Mouse (Mus musculus): ENCODE results near the gene F12.

- no peak for TF ChIP-seq POLR2A (IDR thresholded peaks at IDR 0.05; ENCODE audit: control insufficient read depth, extremely low read depth, insufficient read depth, low read length, poor library complexity)
- no peak for TF ChIP-seq CTCF (IDR thresholded peaks at IDR 0.05; ENCODE audit: borderline replicate concordance, control insufficient read depth, extremely low read depth, insufficient read depth, low read length, poor library complexity)
Observed at GRCm38 (mm10) chr13:55403935-55404852, 22.4 kb downstream of the F12 start.
